Mouse (Mus musculus) heart, embryonic 16.5 days (tissue): ENCODE data around the gene Tmub2. TPM values are rescaled to one million over a fixed set of nuclear protein-coding genes. Genes with fewer than 3 reads are reported as not detected.
"Not testable (repeated sequence)": the region's sequence is repeated elsewhere in the genome, so short reads cannot be mapped to it uniquely, and the experiment has no call there.

ENCODE experiments used
- ATAC-seq: fragments of 200-750 bp; cut with Nextera tagmentation; replicated peaks from 2 replicates; pipeline ENCODE4 v1.8.0; 2017; ENCODE audit warnings: moderate number of reproducible peaks; ENCODE audit not compliant: insufficient read depth, low FRiP score; ENCODE audit errors: extremely low read depth
- H3K27ac ChIP-seq: fragments of 300-500 bp; sonication (generic); 2 replicates; pipeline ENCODE4 v1.5.1; 2014; ENCODE audit warnings: mild to moderate bottlenecking, low read length, control low read depth, moderate library complexity
- H3K27me3 ChIP-seq: fragments of 300-500 bp; sonication (generic); 2 replicates; pipeline ENCODE4 v1.6.1; 2014; ENCODE audit warnings: low read length, mixed read lengths; ENCODE audit not compliant: control insufficient read depth, insufficient read depth
- H3K36me3 ChIP-seq: fragments of 300-500 bp; sonication (generic); 2 replicates; pipeline ENCODE4 v1.6.1; 2014; ENCODE audit not compliant: control insufficient read depth, insufficient read depth
- H3K4me1 ChIP-seq: fragments of 300-500 bp; sonication (generic); 2 replicates; pipeline ENCODE4 v1.6.1; 2014; ENCODE audit warnings: low read length, mixed read lengths; ENCODE audit not compliant: control insufficient read depth, insufficient read depth
- H3K4me2 ChIP-seq: fragments of 300-500 bp; sonication (generic); 2 replicates; pipeline ENCODE4 v1.6.1; 2014; ENCODE audit warnings: low read depth, mild to moderate bottlenecking, control low read depth, low read length
- H3K4me3 ChIP-seq: fragments of 300-500 bp; sonication (generic); 2 replicates; pipeline ENCODE4 v1.5.1; 2014; ENCODE audit warnings: mild to moderate bottlenecking, control low read depth, low read length
- H3K9ac ChIP-seq: fragments of 300-500 bp; sonication (generic); 2 replicates; pipeline ENCODE4 v1.6.1; 2014; ENCODE audit warnings: low read length, control low read depth
- H3K9me3 ChIP-seq: fragments of 300-500 bp; sonication (generic); replicated peaks from 2 replicates; pipeline ENCODE4 v1.6.1; 2016; ENCODE audit warnings: low read length; ENCODE audit not compliant: control insufficient read depth
- WGBS: fragments of 180-500 bp; shearing (Covaris S2); extraction: QIAGEN DNeasy Blood & Tissue Kit; methylation state at CpG from one replicate; pipeline ENCODE4 v1.1.7; 2014; 5-methylcytosine and 5-hydroxymethylcytosine counted together
- polyA plus RNA-seq: library from polyadenylated mRNA; unstranded; fragments of >200 nt; fragmentation: Nextera tagmentation; extraction: Ambion mirVana; gene quantifications from 2 replicates; pipeline ENCODE4 v1.2.1, GENCODE M21; 2015

Tmub2 gene
- polyA plus RNA-seq, 1 experiment from 2014 or later = 42.6 TPM

DNA sequence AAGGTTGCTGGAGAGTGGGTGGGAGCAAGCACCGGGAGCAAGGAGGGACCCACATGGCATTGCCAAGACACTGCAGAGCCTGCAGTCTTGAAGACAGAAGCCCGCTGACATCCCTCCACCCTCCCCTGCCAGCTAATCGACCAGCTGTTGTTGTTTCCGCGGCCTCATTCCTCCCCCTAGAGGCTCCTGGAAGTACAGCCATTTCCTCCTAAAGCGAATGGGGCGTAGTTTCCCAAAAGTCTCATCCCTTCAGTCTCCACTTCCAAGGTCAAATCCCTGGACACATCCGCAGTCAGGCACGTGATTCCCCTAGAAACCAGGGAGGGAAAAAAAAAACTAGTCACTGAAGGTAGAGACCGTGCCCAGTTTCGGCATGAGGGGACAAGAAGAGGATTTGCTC is 17.3 kb upstream of the Tmub2 start:
- Histone ChIP-seq H3K4me1 (peaks cover 14% of the 10 kb centered on the region; the same call in 1 of the 2 replicates), H3K27me3 (no peaks in the 10 kb centered on the region), H3K27ac (no peak overlapping the region), H3K4me2 (peak overlapping the region; percentile 28; the same call in 1 of the 2 replicates), H3K36me3 (no peaks in the 10 kb centered on the region), H3K9me3 (no peaks in the 10 kb centered on the region), H3K9ac (peak overlapping the region; percentile 46), H3K4me3 (no peak overlapping the region)
- 4% methylated on average over 11 of the region's 11 CpGs for WGBS
- peak; percentile 59 for ATAC-seq

DNA sequence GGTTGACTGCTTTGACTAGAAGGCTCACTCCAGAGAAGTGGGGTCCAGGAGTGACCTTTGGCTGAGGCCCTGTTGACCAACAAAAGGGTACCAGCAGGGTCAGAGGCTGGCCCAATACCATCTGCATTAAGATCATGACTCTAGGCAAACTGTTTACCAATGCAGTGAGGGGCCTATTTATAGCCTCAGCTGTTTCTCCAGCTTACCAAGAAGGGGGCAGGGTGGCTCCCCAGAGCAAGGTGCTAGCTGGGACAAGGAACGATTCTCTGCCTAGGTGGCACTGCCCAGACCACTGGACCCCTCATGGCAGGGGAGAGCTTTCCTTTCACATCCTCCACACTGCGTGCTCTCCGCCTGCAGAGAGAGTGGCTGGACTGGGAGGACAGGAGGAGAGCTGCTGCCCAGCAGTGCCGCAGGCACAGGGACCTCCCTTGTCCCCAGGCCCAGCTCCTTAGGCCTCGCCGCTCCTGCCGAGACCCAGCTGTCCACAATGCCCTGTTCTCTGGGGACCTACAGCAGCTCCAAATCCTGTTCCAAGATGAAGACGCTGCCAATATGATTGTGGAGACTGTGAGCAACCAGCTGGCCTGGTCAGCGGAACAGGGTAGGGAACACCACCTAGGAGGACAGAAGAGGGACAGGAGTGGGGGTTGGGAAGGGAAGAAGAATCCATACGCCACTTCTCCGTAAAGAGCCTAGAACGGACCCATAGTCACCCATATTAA is 16.0 kb upstream of the Tmub2 start, which contains the start of gene Asb16:
Asb16 (plus strand) TSS at position 224 of the 725 bp plus-strand sequence.
- Histone ChIP-seq H3K9ac (peak within 1 kb of the TSS; percentile 8; the same call in 1 of the 2 replicates), H3K4me3 (no peak within 1 kb of the TSS), H3K36me3 (no peaks in the 10 kb centered on the region), H3K4me1 (peaks cover 14% of the 10 kb centered on the region; the same call in 1 of the 2 replicates), H3K4me2 (no peak within 1 kb of the TSS), H3K27me3 (no peaks in the 10 kb centered on the region), H3K27ac (0 out of 2 replicates have a peak within 1 kb of the TSS, but pooled peaks have one; percentile 9), H3K9me3 (no peaks in the 10 kb centered on the region)
- WGBS = 78% methylated on average over 12 of the region's 12 CpGs
- ATAC-seq = no peak; the same call in 1 of the 2 replicates

DNA sequence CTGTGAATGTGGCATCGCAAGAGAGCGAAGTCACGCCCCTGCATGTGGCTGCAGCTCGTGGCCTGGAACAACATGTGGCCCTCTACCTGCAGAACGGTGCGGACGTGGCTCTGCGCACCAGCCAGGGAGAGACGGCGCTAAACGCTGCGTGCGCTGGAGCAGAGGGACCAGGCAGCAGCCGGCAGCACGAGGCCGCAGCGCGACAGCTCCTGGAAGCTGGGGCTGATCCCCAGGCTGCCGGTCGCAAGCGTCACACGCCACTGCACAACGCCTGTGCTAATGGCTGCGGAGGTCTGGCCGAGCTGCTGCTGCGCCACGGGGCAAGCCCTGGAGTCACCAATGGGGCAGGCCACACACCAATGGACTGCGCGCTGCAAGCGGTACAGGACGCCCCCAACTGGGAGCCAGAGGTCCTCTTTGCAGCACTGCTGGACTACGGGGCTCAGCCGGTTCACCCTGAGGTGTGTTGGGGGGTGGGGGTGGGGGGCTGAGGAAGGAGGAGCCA is 8.3 kb upstream of the Tmub2 start:
- H3K27me3 ChIP-seq = 0 out of 2 replicates have a peak, but pooled peaks cover 4% of the 10 kb centered on the region
- WGBS = 3% methylated on average over 33 of the region's 33 CpGs
- peaks cover 7% of the 10 kb centered on the region for H3K4me1 ChIP-seq
- peak overlapping the region; percentile 82 for H3K4me2 ChIP-seq
- no peaks in the 10 kb centered on the region for H3K9me3 ChIP-seq
- no peak overlapping the region for H3K27ac ChIP-seq
- peak overlapping the region; percentile 72 for H3K9ac ChIP-seq
- H3K36me3 ChIP-seq = no peaks in the 10 kb centered on the region
- H3K4me3 ChIP-seq = peak overlapping the region; percentile 51
- ATAC-seq = peak; percentile 73

DNA sequence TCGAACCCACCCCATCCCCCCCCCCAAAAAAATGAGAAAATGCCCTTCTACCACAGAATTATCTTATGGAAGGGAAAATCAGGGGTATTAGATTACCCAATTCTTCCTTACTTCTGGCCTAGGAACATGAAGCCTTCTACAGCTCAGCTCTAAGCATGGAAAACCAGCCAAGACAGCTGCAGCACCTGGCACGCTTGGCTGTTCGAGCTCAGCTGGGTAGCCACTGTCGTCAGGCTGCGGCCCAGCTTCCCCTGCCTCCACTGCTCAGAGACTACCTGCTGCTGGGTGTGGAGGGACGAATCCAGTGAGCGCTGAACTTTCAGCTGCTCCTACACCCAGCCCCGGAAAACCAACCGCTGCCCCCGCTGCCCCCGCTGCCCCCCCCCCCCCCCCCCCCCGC is 7.0 kb upstream of the Tmub2 start:
- ATAC-seq = no peak
- 0 out of 2 replicates have a peak, but pooled peaks cover 4% of the 10 kb centered on the region for H3K27me3 ChIP-seq
- no peak overlapping the region for H3K4me3 ChIP-seq
- H3K36me3 ChIP-seq = no peaks in the 10 kb centered on the region
- H3K27ac ChIP-seq = no peak overlapping the region
- H3K4me1 ChIP-seq = peaks cover 7% of the 10 kb centered on the region
- H3K9ac ChIP-seq = no peak overlapping the region
- no peak overlapping the region for H3K4me2 ChIP-seq
- WGBS = 90% methylated on average over 7 of the region's 12 CpGs
- H3K9me3 ChIP-seq = no peaks in the 10 kb centered on the region

DNA sequence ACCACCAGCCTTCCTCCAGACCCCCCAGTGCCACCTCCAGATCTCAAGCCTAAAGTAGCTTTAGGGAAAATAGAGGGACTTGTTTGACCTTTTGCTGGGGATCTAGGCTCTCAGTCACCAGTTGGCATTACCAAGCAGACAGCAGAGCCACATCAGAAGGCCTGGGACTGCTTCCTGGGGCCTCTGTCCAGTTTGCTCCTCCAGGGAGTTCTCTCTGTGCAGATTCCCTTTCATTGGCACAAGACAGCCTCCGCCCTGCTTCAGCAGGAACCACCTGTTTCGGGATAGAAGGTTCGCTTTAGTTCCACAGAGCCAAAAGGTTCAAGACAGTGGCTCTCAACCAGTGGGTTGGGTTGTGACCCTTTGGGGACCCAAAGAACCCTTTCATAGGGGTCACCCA is 5.1 kb upstream of the Tmub2 start:
- Histone ChIP-seq H3K27me3 (0 out of 2 replicates have a peak, but pooled peaks cover 4% of the 10 kb centered on the region), H3K9me3 (no peaks in the 10 kb centered on the region), H3K4me3 (no peak overlapping the region), H3K4me1 (peaks cover 7% of the 10 kb centered on the region), H3K36me3 (no peaks in the 10 kb centered on the region), H3K9ac (no peak overlapping the region), H3K4me2 (no peak overlapping the region), H3K27ac (no peak overlapping the region)
- 89% methylated on average over 3 of the region's 3 CpGs for WGBS
- no peak for ATAC-seq

DNA sequence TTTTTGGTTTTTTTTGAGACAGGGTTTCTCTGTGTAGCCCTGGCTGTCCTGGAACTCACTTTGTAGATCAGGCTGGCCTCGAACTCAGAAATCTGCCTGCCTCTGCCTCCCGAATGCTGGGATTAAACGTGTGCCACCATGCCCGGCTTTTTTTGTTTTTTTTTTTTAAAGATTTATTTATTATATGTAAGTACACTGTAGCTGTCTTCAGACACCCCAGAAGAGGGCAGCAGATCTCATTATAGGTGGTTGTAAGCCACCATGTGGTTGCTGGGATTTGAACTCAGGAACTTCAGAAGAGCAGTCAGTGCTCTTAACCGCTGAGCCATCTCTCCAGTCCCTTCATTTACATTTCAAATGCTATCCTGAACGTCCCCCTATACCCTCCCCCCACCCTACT is 4.5 kb upstream of the Tmub2 start:
- not testable (repeated sequence) for H3K9me3 ChIP-seq, ATAC-seq
- WGBS = 70% methylated on average over 6 of the region's 6 CpGs

DNA sequence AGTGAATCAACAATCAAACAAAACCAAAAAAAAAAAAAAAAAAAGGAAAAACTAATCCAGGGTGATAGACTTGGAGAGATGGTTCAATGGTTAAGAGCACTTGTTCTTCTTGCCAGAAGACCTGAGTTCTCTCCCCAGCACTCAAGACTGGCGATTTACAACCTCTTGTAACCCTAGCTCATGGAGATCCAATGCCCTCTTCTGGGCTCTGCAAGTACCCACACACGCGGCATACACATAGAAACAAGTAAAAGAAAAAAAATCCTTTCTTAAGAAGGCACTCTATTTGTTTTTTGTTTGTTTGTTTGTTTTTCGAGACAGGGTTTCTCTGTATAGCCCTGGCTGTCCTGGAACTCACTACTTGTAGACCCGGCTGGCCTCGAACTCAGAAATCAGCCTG is 809 bp upstream of the Tmub2 start:
- Histone ChIP-seq H3K36me3 (peaks cover 13% of the 10 kb centered on the region), H3K4me3 (peak overlapping the region; percentile 72), H3K27ac (peak overlapping the region; percentile 80; the same call in 1 of the 2 replicates), H3K9ac (no peak overlapping the region), H3K27me3 (no peaks in the 10 kb centered on the region), H3K4me1 (peaks cover 16% of the 10 kb centered on the region), H3K9me3 (no peaks in the 10 kb centered on the region), H3K4me2 (peak overlapping the region; percentile 84)
- WGBS = 83% methylated on average over 6 of the region's 6 CpGs
- ATAC-seq = no peak

More for the DNA sequence above, 4.5 kb upstream of the Tmub2 start:
- not testable (repeated sequence) for H3K4me1 ChIP-seq, H3K27me3 ChIP-seq, H3K4me3 ChIP-seq, H3K36me3 ChIP-seq, H3K4me2 ChIP-seq, H3K27ac ChIP-seq, H3K9ac ChIP-seq

DNA sequence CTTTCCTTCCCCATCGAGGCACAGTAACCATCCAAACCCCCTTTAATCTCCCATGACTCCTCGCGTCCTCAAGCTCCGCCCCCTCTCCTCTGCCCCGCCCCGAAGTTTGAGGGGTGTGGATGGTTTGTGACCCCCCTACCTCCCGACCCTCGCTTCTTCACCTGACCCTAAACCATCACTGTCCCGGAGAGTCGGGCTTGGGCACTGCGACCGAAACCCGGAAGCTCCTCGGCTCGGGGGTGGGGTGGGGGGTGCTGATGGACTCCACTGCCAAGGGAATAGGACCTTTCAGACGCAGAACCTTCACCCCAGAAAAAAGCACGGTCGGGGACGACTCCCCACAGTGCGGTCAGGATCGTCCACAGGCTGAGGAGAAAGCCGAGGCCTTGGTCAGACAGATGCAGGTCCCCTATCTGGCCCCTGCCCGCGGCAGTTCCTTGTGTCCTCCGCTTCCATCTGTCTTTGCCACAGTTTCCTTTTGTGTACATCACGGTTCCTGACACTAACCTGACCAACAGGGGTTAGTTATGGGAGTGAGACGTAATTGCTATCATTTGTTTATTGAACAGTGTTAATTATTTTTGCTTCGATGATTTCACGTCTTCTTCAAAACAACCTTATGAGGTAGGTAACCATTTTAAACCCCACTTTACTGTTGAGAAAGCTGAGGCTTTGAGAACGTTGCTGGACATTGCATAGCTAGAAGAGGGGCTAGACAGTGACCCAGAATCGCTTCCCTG is 534 bp downstream of the Tmub2 start:
- Histone ChIP-seq H3K27me3 (no peaks in the 10 kb centered on the region), H3K4me2 (peak overlapping the region; percentile 84), H3K4me3 (peak overlapping the region; percentile 72), H3K4me1 (peaks cover 16% of the 10 kb centered on the region), H3K27ac (peak overlapping the region; percentile 85), H3K9ac (peak overlapping the region; percentile 93), H3K9me3 (no peaks in the 10 kb centered on the region), H3K36me3 (peaks cover 13% of the 10 kb centered on the region)
- ATAC-seq = peak; percentile 45
- WGBS = 3% methylated on average over 31 of the region's 31 CpGs

DNA sequence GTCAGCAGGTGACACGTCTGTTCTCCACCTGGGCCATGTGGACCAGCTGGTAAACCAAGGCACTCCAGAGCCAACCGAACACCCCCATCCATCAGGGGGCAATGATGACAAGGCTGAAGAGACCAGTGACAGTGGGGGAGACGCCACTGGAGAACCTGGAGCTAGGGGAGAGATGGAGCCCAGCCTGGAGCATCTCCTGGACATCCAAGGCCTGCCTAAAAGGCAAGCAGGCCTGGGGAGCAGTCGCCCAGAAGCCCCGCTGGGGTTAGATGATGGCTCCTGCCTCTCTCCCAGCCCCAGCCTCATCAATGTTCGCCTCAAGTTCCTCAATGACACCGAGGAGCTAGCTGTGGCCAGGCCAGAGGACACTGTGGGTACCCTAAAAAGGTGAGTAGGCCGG is 2.8 kb downstream of the Tmub2 start:
- H3K4me3 ChIP-seq = no peak overlapping the region
- H3K9me3 ChIP-seq = no peaks in the 10 kb centered on the region
- H3K27ac ChIP-seq = no peak overlapping the region
- 86% methylated on average over 8 of the region's 8 CpGs for WGBS
- ATAC-seq = no peak
- H3K9ac ChIP-seq = no peak overlapping the region
- H3K27me3 ChIP-seq = no peaks in the 10 kb centered on the region
- H3K36me3 ChIP-seq = peaks cover 33% of the 10 kb centered on the region
- H3K4me1 ChIP-seq = peaks cover 16% of the 10 kb centered on the region
- no peak overlapping the region for H3K4me2 ChIP-seq
